Comparison of ENCODE assay signal across 15 mouse cellular contexts in genomic region chr13:20460096-20460495, GRCm38 (mm10).
DNase-seq lines count a peak whose midpoint lies in the region; ATAC-seq lines count a peak whose summit lies in the region.
"Had no signal": no experiment of that assay in that cellular context is flagged by ENCODE, and none has a peak within 500 bp of the region (broad histone marks: within the 10 kb centered on the region; RNA-seq: fewer than 3 reads in every experiment).

No protein-coding gene starts in this region.

- peak; percentile 59 for ATAC-seq in cerebellum, adult (ENCODE audit: insufficient number of reproducible peaks, low FRiP score, low TSS enrichment)
- ATAC-seq: forebrain, embryonic 14.5 days; hindbrain, postnatal 0 days had no signal

- DNase-seq in cerebellum, postnatal 4 days (ENCODE audit: low spot score in 2 of 2), result no peak
- DNase-seq in cerebellum, adult 11-12 months, result peak; percentile 42
- DNase-seq in cerebellum, adult 9-10 months, result peak; percentile 70
- DNase-seq in B cell, adult 2 months, result no peak
- no peak for DNase-seq in layer of hippocampus, postnatal 25 days (ENCODE audit: extremely low spot score in 1 of 2, low spot score in 1 of 2)
- DNase-seq in layer of hippocampus, adult 18-20 months (ENCODE audit: low spot score in 2 of 2), result no peak
- DNase-seq: adrenal gland, postnatal 10 days; embryo, embryonic 11 days; gastrocnemius, postnatal 10 days; heart, adult 2 months; heart, postnatal 14 days; kidney, adult 11 months had no signal

Comparison
In these comparisons a context has a peak if more than half of its experiments do, and no peak if none do; other contexts are left out.
1. DNase-seq: peak in cerebellum, adult 11-12 months (single experiment) and cerebellum, adult 9-10 months (single experiment); none in cerebellum, postnatal 4 days (0 of 2), B cell, adult 2 months (0 of 2), layer of hippocampus, postnatal 25 days (0 of 2) and layer of hippocampus, adult 18-20 months (0 of 2).